Mouse (Mus musculus) splenic B cell, adult 2 months (primary cell): ENCODE measurements around the gene Rab3gap2.
A peak's percentile ranks its signal among the peaks of the same experiment; 100 is the strongest.
"Not testable (repeated sequence)": the region's sequence is repeated elsewhere in the genome, so short reads cannot be mapped to it uniquely, and the experiment has no call there.

Experiments used
- DNase-seq: peaks from one replicate; pipeline ENCODE4 v3.0.0-alpha.2; 2011; ENCODE audit warnings: low read depth, low spot score
- H3K27me3 ChIP-seq: 2 replicates; pipeline ENCODE4 v1.6.1; 2012; ENCODE audit warnings: mild to moderate bottlenecking, low read length, moderate library complexity, mixed read lengths; ENCODE audit not compliant: control insufficient read depth, poor library complexity, insufficient read depth, severe bottlenecking
- H3K36me3 ChIP-seq: 2 replicates; pipeline ENCODE4 v1.6.1; 2012; ENCODE audit warnings: mild to moderate bottlenecking, low read length, moderate library complexity, mixed read lengths; ENCODE audit not compliant: control insufficient read depth, poor library complexity, insufficient read depth, severe bottlenecking

The Rab3gap2 gene

GRCm38 (mm10) chr1:185315846-185316568, 112.1 kb downstream of the Rab3gap2 start:
- Histone ChIP-seq H3K36me3 (peaks cover 19% of the 10 kb centered on the region), H3K27me3 (no peaks in the 10 kb centered on the region)
- no peak for DNase-seq

- not testable (repeated sequence) for DNase-seq, H3K36me3 ChIP-seq, H3K27me3 ChIP-seq
These were observed 123.9 kb downstream of the Rab3gap2 start for GRCm38 (mm10) chr1:185327754-185328345.

- no peaks in the 10 kb centered on the region for H3K27me3 ChIP-seq
- peak; percentile 89 for DNase-seq
- peaks cover 4% of the 10 kb centered on the region for H3K36me3 ChIP-seq
These were observed 125.0 kb downstream of the Rab3gap2 start, which contains the start of gene Iars2 for GRCm38 (mm10) chr1:185328721-185329610. TSS of gene Iars2 (minus strand) at chr1:185329396.

- DNase-seq = no peak
- Histone ChIP-seq H3K36me3 (peaks cover 2% of the 10 kb centered on the region), H3K27me3 (no peaks in the 10 kb centered on the region)
These were observed 125.9 kb downstream of the Rab3gap2 start for GRCm38 (mm10) chr1:185329851-185330250.

GRCm38 (mm10) chr1:185331364-185331763, 127.4 kb downstream of the Rab3gap2 start:
- Histone ChIP-seq H3K27me3 (no peaks in the 10 kb centered on the region), H3K36me3 (peaks cover under 1% of the 10 kb centered on the region)
- no peak for DNase-seq

GRCm38 (mm10) chr1:185331983-185332430, 128.1 kb downstream of the Rab3gap2 start, which contains the start of gene Bpnt1:
TSS of gene Bpnt1 (plus strand) at chr1:185332149.
- H3K27me3 ChIP-seq = no peaks in the 10 kb centered on the region
- DNase-seq = peak; percentile 90
- H3K36me3 ChIP-seq = no peaks in the 10 kb centered on the region

GRCm38 (mm10) chr1:185333651-185334050, 129.7 kb downstream of the Rab3gap2 start:
- no peak for DNase-seq
- Histone ChIP-seq H3K36me3 (no peaks in the 10 kb centered on the region), H3K27me3 (no peaks in the 10 kb centered on the region)

GRCm38 (mm10) chr1:185334136-185334535, 130.2 kb downstream of the Rab3gap2 start:
- no peak for DNase-seq
- H3K36me3 ChIP-seq = no peaks in the 10 kb centered on the region
- no peaks in the 10 kb centered on the region for H3K27me3 ChIP-seq

- no peak for DNase-seq
- H3K36me3 ChIP-seq = no peaks in the 10 kb centered on the region
- no peaks in the 10 kb centered on the region for H3K27me3 ChIP-seq
These were observed 131.4 kb downstream of the Rab3gap2 start for GRCm38 (mm10) chr1:185335231-185335765.
